Mouse (Mus musculus) brown adipose tissue, adult 24 weeks (tissue): ENCODE measurements around the gene Cpox. TPM values are rescaled to one million over a fixed set of nuclear protein-coding genes. Genes with fewer than 3 reads are reported as not detected.

Source experiments
- H3K27ac ChIP-seq: fragments of 200-500 bp; replicated peaks from 2 replicates; pipeline ENCODE4 v1.5.1; 2012; ENCODE audit warnings: low read depth, mild to moderate bottlenecking, low read length
- H3K4me1 ChIP-seq: fragments of 200-500 bp; 2 replicates; pipeline ENCODE4 v1.6.1; 2012; ENCODE audit warnings: low read length, mixed read lengths; ENCODE audit not compliant: control insufficient read depth, insufficient read depth, insufficient read length
- H3K4me3 ChIP-seq: fragments of 200-500 bp; 2 replicates; pipeline ENCODE4 v1.5.1; 2012; ENCODE audit warnings: low read depth, mild to moderate bottlenecking, low read length, moderate library complexity; ENCODE audit not compliant: insufficient read depth
- polyA plus RNA-seq: library from polyadenylated mRNA; stranded (reverse); fragments of >200 nt; gene quantifications from 2 replicates; pipeline ENCODE4 v1.2.4, GENCODE M21; 2012; ENCODE audit not compliant: missing spikeins, insufficient read depth, insufficient read length

The Cpox gene
- polyA plus RNA-seq, 1 experiment = 4.6 TPM

DNA sequence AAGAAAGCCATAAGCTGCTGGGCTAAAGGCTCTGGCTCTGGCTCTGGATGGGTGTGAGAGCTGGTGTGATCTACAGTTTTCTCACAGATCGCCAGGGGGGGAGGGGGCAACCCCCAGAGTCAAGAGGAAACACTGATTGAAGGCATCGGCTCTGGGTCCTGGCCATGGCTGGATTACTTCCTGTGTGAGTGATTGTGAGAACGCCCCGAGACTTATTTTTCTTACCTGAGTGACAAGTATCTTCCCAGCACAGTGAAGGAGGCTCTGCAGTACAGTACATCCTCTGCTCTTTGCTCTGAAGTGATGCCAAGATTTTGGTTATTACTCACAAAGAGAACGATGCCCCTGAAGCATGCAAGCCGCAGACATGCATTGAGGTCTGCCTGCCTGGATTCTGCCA lies 31.7 kb downstream of the Cpox start:
- H3K4me1 ChIP-seq = peaks cover 4% of the 10 kb centered on the region; the same call in 1 of the 2 replicates
- no peak overlapping the region for H3K27ac ChIP-seq
- H3K4me3 ChIP-seq = no peak overlapping the region

DNA sequence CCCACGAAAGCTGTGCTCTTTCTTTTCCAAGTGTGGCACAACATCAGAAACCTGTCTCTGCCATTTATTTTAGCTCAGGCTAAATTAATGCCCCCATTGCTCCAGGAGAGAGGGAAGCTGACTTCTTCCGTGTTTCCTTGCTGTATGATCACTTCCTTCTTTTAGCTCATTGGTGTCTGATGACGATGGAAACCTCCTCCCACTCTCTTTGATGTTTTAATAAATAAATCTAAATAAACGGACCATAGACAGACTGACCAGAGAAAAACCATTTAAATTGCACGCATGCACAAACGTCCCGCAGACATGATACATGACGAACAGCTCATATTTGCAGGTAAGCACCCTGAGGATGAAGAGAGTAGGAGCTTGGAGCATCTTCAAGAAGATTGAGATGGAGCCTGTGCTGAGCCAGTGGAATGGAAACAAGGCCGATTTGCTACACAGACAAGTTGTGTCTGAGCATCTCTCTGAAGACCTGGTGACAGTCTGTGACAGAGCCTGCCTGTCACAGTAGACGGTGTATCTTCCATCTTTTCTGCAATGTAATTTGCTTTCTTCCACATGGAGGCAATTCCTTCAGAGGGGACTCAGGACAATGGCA lies 32.3 kb downstream of the Cpox start:
- Histone ChIP-seq H3K27ac (no peak overlapping the region), H3K4me1 (peaks cover 4% of the 10 kb centered on the region; the same call in 1 of the 2 replicates), H3K4me3 (no peak overlapping the region)

DNA sequence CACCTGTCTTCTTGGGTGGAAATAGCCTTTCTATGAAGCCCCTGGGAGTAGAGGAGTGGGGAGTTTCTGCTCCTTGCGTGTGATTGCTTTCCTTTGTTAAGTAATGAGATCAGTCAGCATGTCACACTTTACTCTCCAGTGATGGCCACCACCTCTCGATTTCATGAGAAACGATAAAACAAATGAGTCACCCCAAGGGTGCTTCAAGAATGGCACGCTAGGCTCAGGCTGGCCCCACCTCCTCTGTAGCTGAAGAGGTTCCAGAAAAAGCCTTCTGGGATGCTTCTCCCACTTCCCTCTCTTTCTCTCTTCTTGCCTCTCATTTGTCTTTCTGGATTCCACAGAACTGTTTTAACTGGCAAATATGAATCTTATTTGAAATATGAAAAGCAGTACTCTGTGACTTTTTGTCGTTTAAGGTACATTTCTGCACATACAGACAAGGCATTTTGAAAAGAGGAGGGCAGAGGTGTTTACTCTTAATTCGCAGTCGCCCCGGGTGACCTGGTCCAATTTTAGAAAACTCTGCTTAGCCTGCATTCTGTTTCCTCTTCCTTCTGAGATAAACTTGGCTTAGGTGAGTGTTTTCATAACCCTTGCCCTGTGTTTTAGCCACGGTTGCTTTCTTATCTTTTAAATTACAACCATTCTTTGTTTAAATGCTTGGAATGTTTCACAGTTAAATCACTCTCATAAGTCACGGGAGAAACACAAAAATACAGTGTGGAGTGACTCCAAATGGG lies 33.5 kb downstream of the Cpox start:
- Histone ChIP-seq H3K27ac (peak overlapping the region; percentile 17; the same call in 1 of the 2 replicates), H3K4me3 (no peak overlapping the region), H3K4me1 (peaks cover 4% of the 10 kb centered on the region; the same call in 1 of the 2 replicates)

DNA sequence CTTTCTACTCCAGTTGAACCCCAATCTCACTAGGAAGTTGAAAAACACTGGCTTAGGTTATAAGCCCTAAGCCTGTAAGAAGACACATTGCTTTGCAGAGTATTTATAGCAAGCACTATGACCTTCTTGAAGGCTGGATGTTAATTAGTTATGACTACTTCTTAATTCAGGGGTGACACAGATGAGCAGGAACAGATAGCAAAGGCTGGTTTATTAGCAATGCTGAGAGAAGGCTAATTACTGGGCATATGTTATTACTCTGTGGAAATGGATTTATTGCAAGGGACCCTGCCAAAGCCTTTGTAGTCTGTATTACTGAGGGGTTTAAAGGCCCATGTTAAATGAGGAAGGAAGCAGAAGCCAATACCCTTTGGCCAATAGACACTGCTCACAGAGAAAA lies 34.9 kb downstream of the Cpox start:
- Histone ChIP-seq H3K27ac (no peak overlapping the region), H3K4me1 (peaks cover 4% of the 10 kb centered on the region; the same call in 1 of the 2 replicates)

DNA sequence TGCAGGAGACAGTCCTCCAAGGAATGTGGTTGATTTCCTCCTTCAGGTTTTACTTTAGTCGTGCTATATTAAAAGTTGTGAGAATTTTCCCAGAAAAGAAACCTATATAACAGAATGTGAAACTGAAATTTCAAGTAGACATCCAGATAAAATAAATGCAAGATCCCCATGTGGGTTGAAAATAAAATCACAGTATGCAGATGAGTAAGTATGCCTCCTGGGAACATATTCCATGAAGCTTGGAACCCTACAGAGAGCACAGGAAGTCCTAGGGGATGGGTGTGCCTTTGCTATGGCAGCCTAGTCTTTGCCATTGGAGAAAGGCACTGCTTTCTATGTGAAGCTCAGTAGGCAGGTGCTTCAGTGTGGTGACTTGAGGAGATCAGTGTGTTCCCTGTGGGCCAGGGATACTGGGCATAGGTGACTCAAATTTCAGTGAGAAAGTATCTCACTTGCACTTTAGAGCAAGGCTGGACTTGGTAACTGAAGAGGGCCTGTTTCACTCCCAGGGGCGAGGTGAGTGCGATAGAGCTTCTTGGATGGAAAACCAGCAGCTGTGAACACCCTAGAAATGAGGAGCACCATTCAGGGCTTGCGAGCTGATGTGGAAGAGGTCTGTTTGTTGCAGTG lies 37.3 kb downstream of the Cpox start:
- peaks cover 4% of the 10 kb centered on the region; the same call in 1 of the 2 replicates for H3K4me1 ChIP-seq
- no peak overlapping the region for H3K4me3 ChIP-seq
- H3K27ac ChIP-seq = no peak overlapping the region

More for the DNA sequence above, 34.9 kb downstream of the Cpox start:
- H3K4me3 ChIP-seq = no peak overlapping the region

DNA sequence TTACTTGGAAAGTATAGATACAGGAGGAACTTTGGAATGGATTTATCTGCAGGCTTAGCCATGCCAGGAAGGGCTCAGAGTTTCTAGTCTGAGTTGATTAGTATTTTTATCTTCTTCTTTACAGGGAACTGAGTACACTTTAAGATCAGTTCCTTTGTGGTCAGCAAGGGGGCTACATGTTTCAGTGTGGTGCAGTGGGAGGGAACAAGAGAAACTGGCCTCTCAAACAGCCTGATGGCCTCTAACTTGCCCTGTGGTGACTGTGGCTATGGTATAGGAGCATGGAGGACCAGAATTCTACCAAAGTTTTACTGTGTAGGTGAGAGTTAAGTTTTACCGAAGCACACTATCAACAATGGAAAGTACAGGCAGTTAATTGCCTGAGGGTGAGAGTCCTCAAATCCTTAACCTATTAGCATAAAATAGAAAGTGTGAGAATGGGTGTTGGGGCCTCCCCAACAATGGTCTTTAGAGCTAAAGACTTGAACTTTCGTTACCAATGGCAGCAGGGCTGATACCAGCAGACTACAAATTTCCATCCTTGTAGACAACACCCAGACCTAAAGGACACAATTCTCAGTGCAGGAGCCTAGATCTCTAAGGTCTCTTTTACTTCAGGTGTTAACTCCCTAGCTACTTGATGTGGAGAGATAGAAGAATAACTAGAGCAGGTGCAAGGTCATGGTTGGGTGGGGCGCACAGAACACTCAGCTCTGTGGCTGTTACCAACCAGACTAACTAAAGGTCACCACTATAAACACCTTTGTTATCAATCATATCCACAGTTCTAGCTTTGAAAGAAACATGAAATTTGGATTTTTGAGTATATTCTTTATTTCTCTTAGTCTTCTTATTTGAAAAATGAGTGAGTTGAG lies 38.7 kb downstream of the Cpox start:
- Histone ChIP-seq H3K27ac (no peak overlapping the region), H3K4me3 (no peak overlapping the region), H3K4me1 (peaks cover 4% of the 10 kb centered on the region; the same call in 1 of the 2 replicates)

DNA sequence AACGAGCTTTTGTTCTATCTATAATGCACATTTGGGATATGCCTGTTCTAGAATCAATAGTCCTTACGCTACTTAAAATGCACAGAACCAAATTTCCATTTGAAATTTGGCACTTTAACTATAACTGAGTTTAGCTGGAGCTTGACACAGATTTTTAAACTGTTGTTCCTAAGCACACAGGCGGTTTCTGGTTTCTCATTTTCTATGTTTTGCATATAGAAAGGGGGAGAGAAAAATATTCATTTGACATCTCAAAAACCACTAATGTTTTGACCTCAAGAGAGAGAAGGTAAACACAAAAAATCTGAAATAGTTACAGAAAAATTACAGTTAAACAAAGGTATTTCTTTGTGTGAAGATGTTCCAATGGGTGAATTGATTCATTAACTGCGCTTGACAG lies 39.4 kb downstream of the Cpox start:
- Histone ChIP-seq H3K4me1 (peaks cover 4% of the 10 kb centered on the region; the same call in 1 of the 2 replicates), H3K27ac (no peak overlapping the region)

DNA sequence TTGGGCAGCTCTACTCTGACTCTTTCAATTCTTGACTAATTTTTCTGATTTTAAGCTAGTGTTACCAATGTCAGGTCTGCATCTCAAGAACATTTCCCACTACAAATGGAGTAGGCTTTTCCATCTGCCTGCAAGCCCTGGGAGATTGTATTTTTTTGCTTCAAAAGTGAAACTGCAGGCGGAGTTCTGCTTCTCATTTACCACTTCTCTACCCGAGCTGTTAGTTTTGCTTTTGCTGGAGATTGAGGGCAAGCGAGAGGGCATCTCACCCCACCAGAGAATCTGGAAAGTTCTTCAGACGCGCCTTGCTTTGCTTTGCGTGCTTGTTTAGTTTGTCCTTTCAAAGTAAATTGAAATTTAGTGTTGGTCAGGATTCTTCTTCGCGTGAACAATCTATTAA lies 42.1 kb downstream of the Cpox start:
- Histone ChIP-seq H3K4me3 (peak overlapping the region; percentile 21; the same call in 1 of the 2 replicates), H3K27ac (no peak overlapping the region), H3K4me1 (no peaks in the 10 kb centered on the region)

More for the DNA sequence above, 39.4 kb downstream of the Cpox start:
- H3K4me3 ChIP-seq = no peak overlapping the region

DNA sequence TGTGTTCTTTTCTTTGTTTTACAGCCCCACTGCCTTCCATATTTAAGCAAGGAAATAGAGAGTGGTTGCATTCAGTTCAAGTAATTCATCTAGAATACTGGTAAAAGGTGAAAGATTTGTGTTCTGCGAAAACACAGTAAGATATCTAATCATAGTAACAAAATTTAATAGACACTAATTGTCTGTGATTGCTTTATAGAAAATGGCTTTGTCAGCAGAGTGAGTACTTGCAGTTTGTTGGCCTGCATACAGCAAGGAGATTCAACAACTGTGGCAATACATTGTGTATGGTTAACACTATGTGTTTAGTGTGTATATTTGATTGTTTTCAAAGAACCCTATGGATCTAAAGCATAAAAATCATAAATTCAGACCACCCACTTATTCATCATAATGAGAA lies 43.0 kb downstream of the Cpox start:
- H3K27ac ChIP-seq = no peak overlapping the region
- no peaks in the 10 kb centered on the region for H3K4me1 ChIP-seq
- no peak overlapping the region for H3K4me3 ChIP-seq

DNA sequence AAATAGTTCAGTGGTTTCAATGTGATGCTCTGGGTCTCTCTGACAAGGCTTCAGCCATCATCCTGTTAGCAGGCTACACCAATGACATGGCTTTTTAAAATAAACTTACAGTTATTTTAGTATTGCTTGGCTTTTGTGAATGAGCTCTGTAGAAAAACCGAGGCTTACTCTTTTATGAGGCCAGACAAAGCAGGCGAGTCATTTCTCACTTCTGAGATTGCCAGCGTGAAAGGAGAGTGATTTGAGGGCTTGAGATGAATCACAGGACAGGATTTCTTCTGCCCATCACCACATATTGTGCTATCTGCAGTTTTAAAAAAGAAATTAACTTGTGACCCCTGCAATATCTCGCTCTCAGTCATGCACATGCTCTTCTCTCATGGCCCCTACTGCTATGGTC lies 44.9 kb downstream of the Cpox start:
- Histone ChIP-seq H3K4me1 (no peaks in the 10 kb centered on the region), H3K4me3 (no peak overlapping the region), H3K27ac (no peak overlapping the region)

DNA sequence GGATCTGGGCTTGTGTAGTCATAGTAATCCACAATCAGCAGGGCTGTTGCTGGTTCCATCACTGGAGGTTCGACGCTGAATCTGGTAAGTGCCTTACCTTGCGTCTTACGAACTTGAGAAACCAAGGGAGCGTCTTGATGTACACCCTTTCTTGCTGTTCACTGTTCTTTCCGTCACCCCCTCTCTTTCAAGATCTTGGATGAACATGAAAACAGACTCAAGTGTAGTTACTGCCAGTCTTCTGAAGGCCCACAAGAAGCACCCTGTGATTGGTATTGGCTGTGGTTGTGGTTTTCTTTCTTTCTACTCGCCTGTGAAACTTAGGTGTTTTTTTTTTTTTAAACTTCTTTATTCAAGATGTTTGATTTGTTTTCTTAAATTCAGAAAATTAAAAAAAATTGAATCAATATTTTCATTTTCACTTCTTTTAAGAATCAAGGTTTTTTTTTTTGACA lies 48.6 kb downstream of the Cpox start, which contains the start of gene Gpr15:
Gene Gpr15, minus strand, starts transcription at position 405 of the 455 bp plus-strand sequence.
- H3K4me1 ChIP-seq = no peaks in the 10 kb centered on the region
- H3K4me3 ChIP-seq = no peak within 1 kb of the TSS
- no peak within 1 kb of the TSS for H3K27ac ChIP-seq

DNA sequence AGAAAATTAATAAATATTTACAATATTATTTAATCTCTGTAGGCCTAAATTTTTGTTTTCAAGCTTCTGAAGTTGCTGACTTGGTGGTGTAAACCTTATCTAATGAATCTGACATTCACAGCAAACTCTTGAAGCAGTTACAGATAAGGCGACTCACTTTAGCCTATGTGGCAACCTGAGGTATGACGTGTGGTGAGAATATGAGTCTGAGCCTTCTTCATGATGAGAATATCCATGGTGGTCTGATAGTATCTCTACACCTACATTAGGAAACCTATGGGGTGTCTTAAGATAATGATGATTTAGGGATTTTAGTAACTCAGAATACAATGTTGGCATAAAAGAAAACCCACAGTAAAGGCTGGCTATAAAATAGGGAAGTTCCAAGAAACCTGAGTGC lies 52.2 kb downstream of the Cpox start:
- no peak overlapping the region for H3K27ac ChIP-seq
- H3K4me3 ChIP-seq = no peak overlapping the region
- H3K4me1 ChIP-seq = no peaks in the 10 kb centered on the region

DNA sequence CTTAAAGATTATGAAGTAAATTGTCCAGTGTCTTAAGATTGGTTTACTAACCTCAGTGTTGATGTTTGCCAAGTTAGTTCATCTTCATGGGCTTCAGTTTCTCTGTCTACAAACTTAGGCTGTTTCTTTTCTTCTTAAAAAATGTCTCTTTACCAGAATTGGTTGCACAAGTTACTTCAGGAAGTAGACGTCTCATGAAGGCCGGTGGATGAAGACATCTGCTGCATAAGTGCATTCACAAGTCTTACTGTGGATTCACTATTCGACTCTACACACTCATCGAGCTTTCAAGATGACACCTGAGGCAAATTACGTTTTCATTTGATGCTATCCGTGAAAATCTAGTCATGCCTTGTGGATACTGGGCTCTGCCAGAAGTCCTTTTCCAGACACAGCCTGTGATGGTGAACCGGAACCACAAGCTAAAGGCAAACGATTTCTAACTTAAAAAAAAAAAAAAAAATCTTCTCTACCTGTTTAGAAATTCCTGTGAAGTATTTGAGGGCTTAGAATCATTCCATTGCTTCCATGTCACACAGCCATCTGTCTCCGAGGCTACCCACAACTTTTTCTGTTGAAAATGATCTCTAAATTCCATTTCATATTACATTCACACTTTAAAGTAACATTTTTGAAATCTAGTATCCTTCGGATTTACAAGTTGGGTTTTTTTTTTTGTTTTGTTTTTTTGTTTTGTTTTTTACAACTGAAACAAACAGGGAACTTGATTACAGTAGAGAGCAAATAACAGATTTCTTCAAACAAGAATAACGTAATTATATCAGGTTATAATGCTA lies 56.8 kb downstream of the Cpox start:
- Histone ChIP-seq H3K4me1 (no peaks in the 10 kb centered on the region), H3K27ac (no peak overlapping the region), H3K4me3 (no peak overlapping the region)

DNA sequence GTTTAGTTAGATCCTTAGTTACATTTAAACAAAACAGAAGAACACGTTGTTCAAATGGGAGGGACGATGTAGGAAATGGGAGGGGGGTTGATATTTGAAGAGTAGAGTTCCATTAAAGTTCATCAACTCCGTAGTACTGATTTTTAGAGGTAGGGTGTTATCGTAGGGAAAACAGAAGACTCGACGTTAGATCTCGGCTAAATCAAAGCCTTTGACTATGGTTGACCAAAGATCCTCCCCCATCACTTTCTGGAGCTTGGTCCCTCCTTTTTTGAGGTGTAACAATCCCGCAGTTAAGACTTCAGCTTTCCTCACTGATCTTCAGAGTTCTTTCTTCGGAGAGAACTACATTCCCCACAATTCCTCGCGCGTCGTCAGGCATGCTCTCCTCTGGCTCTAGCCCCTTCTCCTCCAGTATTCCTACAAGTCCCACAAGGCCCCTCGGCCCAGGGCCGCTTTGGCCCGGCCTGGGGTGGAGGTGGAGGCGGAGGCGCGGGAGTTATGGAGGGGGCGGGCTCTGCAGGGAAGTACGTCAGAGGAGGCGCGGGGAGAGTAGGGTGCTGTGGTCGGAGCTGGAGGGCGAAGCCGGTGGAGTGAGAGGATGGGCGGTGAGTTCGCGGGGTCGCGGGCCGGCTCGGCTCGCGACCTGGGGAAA lies 57.5 kb downstream of the Cpox start, which contains the start of gene Cldnd1:
Gene Cldnd1, plus strand, starts transcription at position 434 of the 655 bp plus-strand sequence.
- H3K4me1 ChIP-seq = no peaks in the 10 kb centered on the region
- H3K27ac ChIP-seq = peak within 1 kb of the TSS; percentile 69
- H3K4me3 ChIP-seq = peak within 1 kb of the TSS; percentile 93
